Mouse (Mus musculus) cortical plate, adult 2 months (tissue): ENCODE results near the gene Engase.

ENCODE experiments used
- CTCF ChIP-seq: fragments of 200-500 bp; IDR thresholded peaks from 2 replicates; pipeline ENCODE4 v1.5.1; 2011; ENCODE audit warnings: mild to moderate bottlenecking, control low read depth, low read length; ENCODE audit not compliant: insufficient read depth; ENCODE audit errors: extremely low read depth
- POLR2A ChIP-seq: fragments of 200-500 bp; IDR thresholded peaks from 2 replicates; pipeline ENCODE4 v1.6.1; 2011; ENCODE audit warnings: mild to moderate bottlenecking, low read length, control low read depth; ENCODE audit not compliant: insufficient read depth; ENCODE audit errors: extremely low read depth

DNA sequence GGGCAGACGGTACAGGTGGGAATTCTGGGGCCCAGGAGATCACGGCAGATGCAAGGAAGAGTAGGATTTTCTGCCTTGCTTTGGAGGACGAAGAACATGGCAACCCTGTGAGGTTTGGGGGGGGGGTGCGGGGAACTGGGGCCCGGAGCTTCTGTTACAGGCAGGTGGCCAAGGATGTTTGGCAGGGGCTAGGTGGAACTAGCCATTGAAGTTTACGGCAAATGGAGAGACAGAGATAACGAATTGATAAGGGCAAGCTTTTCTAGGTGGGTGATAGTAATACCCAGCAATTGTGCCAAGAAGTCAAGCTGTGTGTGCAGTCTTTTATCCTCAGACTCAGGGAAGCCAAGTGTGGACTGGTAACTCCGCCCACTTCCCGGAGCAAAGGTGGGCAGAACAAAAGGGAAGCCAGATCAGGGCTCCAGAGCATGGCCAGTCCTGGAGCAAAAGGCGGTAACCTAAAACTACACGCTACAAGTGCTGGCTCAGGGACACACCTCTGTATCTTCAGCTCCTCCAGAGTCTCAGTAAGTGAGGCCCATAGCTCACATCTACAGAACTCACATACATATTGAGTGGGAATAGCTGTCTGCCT is 9.1 kb upstream of the Engase start:
- TF ChIP-seq CTCF (no peak), POLR2A (no peak)
